Mouse (Mus musculus) CH12.LX (cell line): ENCODE results near the gene Wrap53. TPM values are rescaled to one million over a fixed set of nuclear protein-coding genes. Genes with fewer than 3 reads are reported as not detected.
"Not testable (repeated sequence)": the region's sequence is repeated elsewhere in the genome, so short reads cannot be mapped to it uniquely, and the experiment has no call there.

Experiments used
- DNase-seq: peaks from one replicate; pipeline ENCODE4 v3.0.0-alpha.2; 2013; ENCODE audit errors: extremely low read depth
- H3K27ac ChIP-seq: 2 replicates; pipeline ENCODE4 v1.5.1; 2012; ENCODE audit warnings: low read depth, mild to moderate bottlenecking, control low read depth, moderate library complexity; ENCODE audit not compliant: insufficient read depth
- H3K27me3 ChIP-seq: replicated peaks from 2 replicates; pipeline ENCODE3; 2012; ENCODE audit warnings: inconsistent platforms
- H3K36me3 ChIP-seq, 2 experiments: replicated peaks in 1 of 2; 2 replicates each; pipeline versions ENCODE3 to v1.6.1; 2012; ENCODE audit warnings: inconsistent platforms in 1 of 2, low read length in 1 of 2, mild to moderate bottlenecking in 1 of 2, mixed read lengths in 1 of 2, moderate library complexity in 1 of 2; ENCODE audit not compliant: control insufficient read depth in 1 of 2, insufficient read depth in 1 of 2
- H3K4me1 ChIP-seq, 2 experiments: 2 replicates each; pipeline ENCODE4 v1.6.1; 2012; ENCODE audit warnings: inconsistent platforms in 1 of 2, moderate library complexity in 1 of 2; ENCODE audit not compliant: insufficient read depth in 2 of 2, control insufficient read depth in 1 of 2
- H3K4me2 ChIP-seq: 2 replicates; pipeline ENCODE4 v1.6.1; 2012; ENCODE audit warnings: low read depth, mild to moderate bottlenecking, control low read depth; ENCODE audit not compliant: poor library complexity, insufficient read depth, severe bottlenecking
- H3K4me3 ChIP-seq, 3 experiments: fragments of 150-350 bp in 1 of 3; sonication (generic) in 1 of 3; replicated peaks in 1 of 3; 2 replicates each; pipeline versions ENCODE3 to v1.5.1; 2011 to 2012; ENCODE audit warnings: low read depth in 2 of 3, low read length in 2 of 3, mild to moderate bottlenecking in 2 of 3, moderate library complexity in 2 of 3, control low read depth in 1 of 3, improper control_type of control experiment in 1 of 3, inconsistent platforms in 1 of 3, mixed read lengths in 1 of 3; ENCODE audit not compliant: poor library complexity in 1 of 3
- H3K79me2 ChIP-seq: replicated peaks from 2 replicates; pipeline ENCODE4 v1.6.1; 2012; ENCODE audit warnings: mild to moderate bottlenecking, moderate library complexity; ENCODE audit not compliant: control insufficient read depth, poor library complexity, insufficient read depth, severe bottlenecking; ENCODE audit errors: extremely low read depth
- H3K9ac ChIP-seq: 2 replicates; pipeline ENCODE4 v1.6.1; 2012; ENCODE audit warnings: low read depth, mild to moderate bottlenecking, control low read depth, moderate library complexity; ENCODE audit not compliant: insufficient read depth
- H3K9me3 ChIP-seq: replicated peaks from 2 replicates; pipeline ENCODE3; 2012; ENCODE audit warnings: low read length, inconsistent platforms, mixed read lengths
- BHLHE40 ChIP-seq: IDR thresholded peaks from 2 replicates; pipeline ENCODE4 v1.6.1; 2011; ENCODE audit warnings: mild to moderate bottlenecking, low read depth, low read length, improper control_type of control experiment
- CHD1 ChIP-seq: IDR thresholded peaks from 2 replicates; pipeline ENCODE4 v1.6.1; 2012; ENCODE audit warnings: low read depth, low read length, improper control_type of control experiment, inconsistent platforms
- CHD2 ChIP-seq: IDR thresholded peaks from 2 replicates; pipeline ENCODE4 v1.6.1; 2011; ENCODE audit warnings: low read length, improper control_type of control experiment
- CTCF ChIP-seq, 2 experiments: IDR thresholded peaks in 1 of 2; conservative IDR thresholded peaks in 1 of 2; 2 replicates each; pipeline ENCODE4 v1.5.1; 2011 to 2012; ENCODE audit warnings: low read depth in 2 of 2, low read length in 2 of 2, improper control_type of control experiment in 1 of 2, inconsistent platforms in 1 of 2, mild to moderate bottlenecking in 1 of 2, moderate library complexity in 1 of 2
- ETS1 ChIP-seq: conservative IDR thresholded peaks from 2 replicates; pipeline ENCODE4 v1.6.1; 2012; ENCODE audit warnings: low read depth, mild to moderate bottlenecking, inconsistent platforms, low read length, improper control_type of control experiment, moderate library complexity
- GABPA ChIP-seq: IDR thresholded peaks from 2 replicates; pipeline ENCODE4 v1.6.1; 2012; ENCODE audit warnings: low read depth, low read length, improper control_type of control experiment, inconsistent platforms; ENCODE audit not compliant: insufficient replicate concordance
- JUN ChIP-seq: IDR thresholded peaks from 2 replicates; pipeline ENCODE4 v1.6.1; 2011; ENCODE audit warnings: low read depth, mild to moderate bottlenecking, low read length, improper control_type of control experiment, moderate library complexity; ENCODE audit not compliant: insufficient read depth
- MAFK ChIP-seq: IDR thresholded peaks from 2 replicates; pipeline ENCODE4 v1.6.1; 2011; ENCODE audit warnings: low read length, improper control_type of control experiment; ENCODE audit not compliant: insufficient replicate concordance
- MAZ ChIP-seq: IDR thresholded peaks from 2 replicates; pipeline ENCODE4 v1.6.1; 2012; ENCODE audit warnings: low read depth, mild to moderate bottlenecking, inconsistent platforms, low read length, improper control_type of control experiment, moderate library complexity
- MEF2A ChIP-seq: IDR thresholded peaks from 2 replicates; pipeline ENCODE4 v1.6.1; 2014; ENCODE audit warnings: low read depth, mild to moderate bottlenecking, inconsistent platforms, low read length, improper control_type of control experiment, borderline replicate concordance
- NELFE ChIP-seq: IDR thresholded peaks from 2 replicates; pipeline ENCODE4 v1.6.1; 2011; ENCODE audit warnings: low read depth, low read length, improper control_type of control experiment
- POLR2A ChIP-seq: IDR thresholded peaks from 2 replicates; pipeline ENCODE4 v1.6.1; 2011; ENCODE audit warnings: low read depth, mild to moderate bottlenecking, improper control_type of control experiment, low read length
- POLR2AphosphoS2 ChIP-seq: IDR thresholded peaks from 2 replicates; pipeline ENCODE4 v1.6.1; 2011; ENCODE audit warnings: low read depth, low read length, improper control_type of control experiment
- RAD21 ChIP-seq: IDR thresholded peaks from 2 replicates; pipeline ENCODE4 v1.6.1; 2011; ENCODE audit warnings: low read depth, mild to moderate bottlenecking, low read length, improper control_type of control experiment, moderate library complexity
- SIN3A ChIP-seq: IDR thresholded peaks from 2 replicates; pipeline ENCODE4 v1.6.1; 2012; ENCODE audit warnings: low read length, improper control_type of control experiment, inconsistent platforms
- TBP ChIP-seq: conservative IDR thresholded peaks from 2 replicates; pipeline ENCODE4 v1.6.1; 2011; ENCODE audit warnings: low read depth, low read length, improper control_type of control experiment
- TCF12 ChIP-seq: IDR thresholded peaks from 2 replicates; pipeline ENCODE4 v1.6.1; 2014; ENCODE audit warnings: low read depth, mild to moderate bottlenecking, inconsistent platforms, low read length, improper control_type of control experiment
- ZC3H11A ChIP-seq: IDR thresholded peaks from 2 replicates; pipeline ENCODE4 v1.6.1; 2012; ENCODE audit warnings: low read depth, mild to moderate bottlenecking, inconsistent platforms, low read length, improper control_type of control experiment
- ZMIZ1 ChIP-seq: IDR thresholded peaks from 2 replicates; pipeline ENCODE4 v1.6.1; 2012; ENCODE audit warnings: low read depth, mild to moderate bottlenecking, inconsistent platforms, low read length, improper control_type of control experiment
- ZNF384 ChIP-seq: IDR thresholded peaks from 2 replicates; pipeline ENCODE4 v1.6.1; 2012; ENCODE audit warnings: low read depth, low read length, improper control_type of control experiment, inconsistent platforms
- dilution Hi-C: fragments of 300-500 bp; cut with MboI; formaldehyde crosslinking; loops from 2 replicates; pipeline ENCODE4 v1.14.3; 2020; ENCODE audit warnings: low sequenced_read_pairs; ENCODE audit not compliant: extremely low pct_unique_long_range_greater_than_20kb, extremely low pct_ligation_motif_present
- in situ Hi-C: fragments of 300-500 bp; cut with MboI; formaldehyde crosslinking; loops from 3 replicates; pipeline ENCODE4 v1.14.3; 2019; ENCODE audit warnings: low sequenced_read_pairs, low pct_ligation_motif_present, low pct_unique_long_range_greater_than_20kb, mixed read lengths
- polyA plus RNA-seq: library from polyadenylated mRNA; unstranded; fragments of >175 nt; gene quantifications from 2 replicates; pipeline ENCODE4 v1.2.1, GENCODE M21; 2012; ENCODE audit warnings: low read depth; ENCODE audit not compliant: insufficient read length
- total RNA-seq, 2 experiments: library from RNA; depleted of rRNA; stranded (reverse); fragments of 300-350 nt in 1 of 2; fragments of >200 nt in 1 of 2; gene quantifications; 2 replicates each; pipeline ENCODE4 v1.2.3; 2012 to 2014

Wrap53 gene
- total and polyA plus RNA-seq, 3 experiments, result 25.4 to 36.0 (median 34.2) TPM

DNA sequence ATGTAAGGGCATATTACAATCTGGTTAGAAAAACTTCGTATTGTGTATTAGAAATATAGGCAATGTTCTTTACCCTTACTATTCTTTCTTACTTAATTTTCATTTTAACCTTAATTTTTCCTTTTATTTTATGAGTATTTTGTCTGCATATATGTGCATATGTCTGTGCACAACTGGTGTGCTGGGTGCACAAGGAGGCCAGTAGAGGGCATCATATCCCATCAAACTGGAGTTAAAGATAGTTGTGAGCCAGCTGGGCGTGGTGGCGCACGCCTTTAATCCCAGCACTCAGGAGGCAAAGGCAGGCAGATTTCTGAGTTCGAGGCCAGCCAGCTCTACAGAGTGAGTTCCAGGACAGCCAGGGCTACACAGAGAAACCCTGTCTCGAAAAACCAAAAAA lies 49.3 kb downstream of the Wrap53 start:
- DNase-seq, in situ Hi-C loops, H3K27ac ChIP-seq, H3K4me1 ChIP-seq, H3K36me3 ChIP-seq, dilution Hi-C loops, H3K4me3 ChIP-seq, H3K79me2 ChIP-seq, H3K4me2 ChIP-seq, H3K9me3 ChIP-seq, H3K9ac ChIP-seq: not testable (repeated sequence)
- TF ChIP-seq RAD21 (peak; percentile 32), CTCF (conservative IDR thresholded peaks at IDR 0.05 in 1 of 2, IDR thresholded peaks at IDR 0.05 in 1 of 2; ENCODE audit: low read depth in 2 of 2, low read length in 2 of 2) (peak in 1 of 2 experiments; percentile 59; a peak in 2 of 4 replicates)
- peaks cover 29% of the 10 kb centered on the region for H3K27me3 ChIP-seq

GRCm38 (mm10) chr11:69530281-69530680 lies 49.8 kb downstream of the Wrap53 start:
- H3K9me3 ChIP-seq, dilution Hi-C loops, H3K9ac ChIP-seq, H3K36me3 ChIP-seq, H3K4me2 ChIP-seq, DNase-seq, H3K79me2 ChIP-seq, H3K27ac ChIP-seq, in situ Hi-C loops, H3K4me3 ChIP-seq, H3K4me1 ChIP-seq: not testable (repeated sequence)
- peak; percentile 77; the same call in 1 of the 2 replicates for TF ChIP-seq ZNF384
- H3K27me3 ChIP-seq, result peaks cover 27% of the 10 kb centered on the region

- Histone ChIP-seq H3K4me1 (no peaks in the 10 kb centered on the region), H3K4me3 (no peak overlapping the region), H3K27me3 (peaks cover 36% of the 10 kb centered on the region), H3K79me2 (no peaks in the 10 kb centered on the region), H3K9me3 (no peaks in the 10 kb centered on the region), H3K4me2 (no peak overlapping the region), H3K27ac (no peak overlapping the region), H3K36me3 (no peaks in the 10 kb centered on the region), H3K9ac (no peak overlapping the region)
- TF ChIP-seq RAD21 (no peak), CTCF (conservative IDR thresholded peaks at IDR 0.05 in 1 of 2, IDR thresholded peaks at IDR 0.05 in 1 of 2; ENCODE audit: low read depth in 2 of 2, low read length in 2 of 2) (no peak), CHD1 (no peak), CHD2 (no peak), GABPA (no peak), SIN3A (no peak), BHLHE40 (no peak), MAZ (no peak), ZC3H11A (no peak), JUN (no peak), POLR2AphosphoS2 (no peak), TBP (no peak), TCF12 (no peak), ZMIZ1 (no peak), MEF2A (no peak), NELFE (no peak), ETS1 (no peak), MAFK (no peak), POLR2A (no peak)
- dilution Hi-C loops (no loop called here), in situ Hi-C loops (loop anchor here (10.0 kb wide), 1 partner anchor 123 kb away; no protein-coding TSS in a partner anchor)
- no peak for DNase-seq
Observed at GRCm38 (mm10) chr11:69528031-69528390, 52.0 kb downstream of the Wrap53 start.
